Mouse (Mus musculus) gastrocnemius, adult 8-10 months (tissue): Measurements from ENCODE around the gene C77080. TPM values are rescaled to one million over a fixed set of nuclear protein-coding genes. Genes with fewer than 3 reads are reported as not detected.
"Not testable (repeated sequence)": the region's sequence is repeated elsewhere in the genome, so short reads cannot be mapped to it uniquely, and the experiment has no call there.

Experiments used
- DNase-seq, 2 experiments: peaks; one replicate each; pipeline ENCODE4 v3.0.0; 2022; ENCODE audit warnings: low spot score in 2 of 2
- microRNA-seq: library from miRNA; unstranded; fragments of <30 nt; microRNA quantifications from one replicate; pipeline ENCODE4 v1.2.0, GENCODE M21; 2022
- total RNA-seq, 4 experiments: library from RNA; stranded (reverse); gene quantifications; 2 replicates each; pipeline ENCODE4 v1.2.4; 2022

C77080 gene
- total RNA-seq, 4 experiments from 2014 or later = 0.58 to 1.6 (median 0.75) TPM

GRCm38 (mm10) chr4:129219198-129219597, 42.0 kb downstream of the C77080 start:
- DNase-seq = no peak

GRCm38 (mm10) chr4:129218569-129219175, 42.5 kb downstream of the C77080 start:
- DNase-seq = no peak

- DNase-seq = not testable (repeated sequence)
Measured at GRCm38 (mm10) chr4:129212486-129212885, 48.7 kb downstream of the C77080 start.

DNA sequence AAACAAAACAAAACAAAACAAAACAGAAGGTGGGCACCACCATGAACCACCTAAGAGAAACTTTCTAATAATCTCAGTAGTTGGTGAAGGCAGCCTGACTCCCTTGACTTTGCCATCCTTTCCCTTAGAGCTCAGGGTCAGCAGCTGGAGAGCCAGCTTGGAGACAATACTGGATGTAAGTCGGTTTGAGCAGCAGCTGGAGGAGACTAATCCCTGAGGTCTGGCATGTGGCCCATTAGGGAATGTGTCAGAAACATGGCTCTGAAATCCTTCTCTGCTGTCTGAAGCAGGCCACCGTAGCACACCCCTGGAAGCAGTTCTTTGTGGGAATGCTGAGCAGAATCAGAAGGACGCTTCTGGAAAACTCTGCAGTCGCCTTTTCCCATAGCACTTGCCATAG, 49.7 kb downstream of the C77080 start:
- no peak for DNase-seq

DNA sequence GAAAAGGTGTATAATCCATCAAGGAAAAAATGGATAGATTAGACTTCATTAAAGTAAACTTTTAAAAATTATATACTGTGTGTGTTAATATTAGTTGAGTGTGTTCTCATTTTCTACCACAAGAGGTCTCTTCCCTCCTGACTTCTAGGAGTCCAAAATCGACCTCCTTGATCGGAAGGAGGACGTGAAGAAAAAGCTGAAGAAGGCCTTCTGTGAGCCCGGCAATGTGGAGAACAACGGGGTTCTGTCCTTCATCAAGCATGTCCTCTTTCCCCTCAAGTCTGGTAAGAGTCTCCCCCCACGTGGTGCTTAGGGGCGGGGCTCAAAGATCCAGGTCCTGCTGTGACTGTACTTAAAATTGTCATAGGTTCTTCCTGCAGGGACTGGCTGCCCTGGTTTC, 51.7 kb downstream of the C77080 start:
- no peak for DNase-seq

DNA sequence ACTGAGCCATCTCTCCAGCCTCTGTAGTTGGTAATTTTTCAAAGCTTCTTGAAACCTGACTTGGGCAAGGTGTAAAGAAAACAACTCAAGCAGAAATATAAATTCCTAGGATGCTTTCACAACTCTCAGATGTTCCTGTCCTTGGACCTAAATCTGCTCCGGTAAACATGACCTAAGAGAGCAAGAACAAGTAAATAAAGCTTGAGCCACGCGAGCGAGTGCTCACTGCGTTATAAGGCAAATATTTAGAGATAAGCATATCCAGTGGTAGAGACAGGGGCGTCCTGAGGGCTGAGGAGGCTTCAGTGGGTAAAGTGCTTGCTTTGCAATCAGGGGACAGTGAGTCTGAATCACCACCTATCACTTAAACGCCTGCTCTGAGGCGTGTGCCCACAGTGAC, 54.4 kb downstream of the C77080 start:
- DNase-seq = no peak

GRCm38 (mm10) chr4:129204655-129205054, 56.5 kb downstream of the C77080 start:
- no peak for DNase-seq

- DNase-seq = no peak
Measured at GRCm38 (mm10) chr4:129197514-129197913, 63.7 kb downstream of the C77080 start.

- DNase-seq = no peak
Measured at GRCm38 (mm10) chr4:129194280-129194679, 66.9 kb downstream of the C77080 start.

DNA sequence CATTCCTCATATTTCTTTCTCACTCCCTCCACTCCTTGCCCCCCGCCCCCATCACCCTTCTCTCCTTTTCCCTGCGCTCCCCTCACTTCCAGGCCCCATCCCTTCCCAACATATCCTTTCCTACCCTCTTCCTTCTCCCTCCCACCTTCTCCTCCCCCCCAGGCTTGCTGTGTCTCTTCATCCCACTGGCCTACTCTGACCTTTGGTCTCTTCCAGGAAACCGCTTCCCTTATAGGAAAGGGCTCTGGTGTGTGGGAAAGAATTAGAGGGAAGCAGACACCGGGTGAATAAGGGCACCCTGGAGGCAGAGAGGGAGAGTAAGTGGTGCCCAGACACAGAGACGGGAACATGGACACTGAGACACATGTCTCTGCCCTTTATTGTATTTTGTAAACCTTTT, 69.5 kb downstream of the C77080 start:
- DNase-seq = no peak

- DNase-seq = no peak
Measured at GRCm38 (mm10) chr4:129190538-129190937, 70.7 kb downstream of the C77080 start.

GRCm38 (mm10) chr4:129189542-129190519, 71.4 kb downstream of the C77080 start, which contains the start of the genes S100pbp and Yars:
TSS of gene S100pbp (minus strand) at chr4:129189727.
TSS of gene Yars (plus strand) at chr4:129189760.
- peak; percentile 95 to 96 for DNase-seq

DNA sequence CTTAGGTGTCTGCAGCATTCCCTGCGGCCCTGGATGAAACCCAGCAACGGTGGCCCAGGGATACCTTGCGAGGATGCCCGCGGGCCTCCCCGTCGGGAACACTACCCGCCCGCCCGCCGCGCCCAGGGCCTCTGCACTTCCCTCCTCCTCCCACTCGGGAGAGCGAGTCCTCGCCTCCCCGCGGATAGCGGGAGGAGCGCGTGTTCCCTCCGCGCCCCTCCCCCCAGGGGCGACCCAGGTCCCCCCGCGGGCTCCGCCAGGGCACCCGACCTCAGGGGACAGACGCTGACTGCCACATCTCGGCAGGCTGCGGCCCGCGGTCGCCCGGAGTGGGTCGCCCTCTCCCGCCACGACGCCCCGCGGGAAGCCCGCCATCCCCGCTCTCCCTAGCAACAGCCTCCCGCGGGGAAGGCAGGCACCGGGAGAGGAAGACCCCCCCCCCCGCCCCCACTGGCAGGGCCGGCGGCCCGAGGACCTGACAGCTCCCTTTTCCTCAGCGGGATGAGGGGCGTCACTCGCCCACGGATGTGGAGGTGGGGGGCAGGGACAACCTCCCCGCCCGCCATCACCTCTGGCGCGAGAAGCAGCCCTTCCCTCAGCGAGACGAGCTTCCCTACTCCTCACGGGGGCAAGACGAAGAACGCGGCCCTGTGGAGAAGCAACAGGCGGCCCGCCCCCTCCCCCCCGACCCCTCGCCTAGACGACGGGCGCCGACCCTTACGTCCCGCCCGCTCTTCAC, 72.2 kb downstream of the C77080 start:
- DNase-seq = peak; percentile 11 to 41

DNA sequence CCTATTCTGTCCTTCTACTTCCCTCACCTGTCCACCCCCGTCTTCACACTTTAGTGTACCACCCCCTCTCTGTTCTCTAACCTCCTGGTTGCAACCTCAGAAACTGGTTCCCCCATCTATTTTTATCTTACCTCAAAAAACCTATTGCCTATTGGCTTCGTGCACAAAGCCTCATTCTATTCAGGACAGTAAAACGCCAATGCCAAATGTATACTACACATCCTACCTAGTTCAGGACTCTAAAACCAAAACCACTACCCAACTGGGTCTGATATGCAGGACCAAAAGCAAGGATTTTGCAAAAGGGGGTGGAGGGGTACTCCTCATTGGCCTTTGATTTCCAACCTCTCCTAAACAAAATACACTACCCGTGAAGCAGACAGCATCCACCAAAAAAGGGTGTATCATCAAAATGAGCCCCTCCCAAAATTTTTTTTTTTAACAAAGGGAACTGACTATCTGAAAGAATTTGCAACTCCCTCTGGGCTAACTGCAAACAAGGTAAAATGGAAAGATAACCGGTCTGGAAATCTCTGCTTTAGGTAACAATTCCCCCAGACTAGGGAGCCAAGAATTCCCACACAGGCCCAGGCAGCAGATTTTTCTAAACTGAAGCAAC, 73.1 kb downstream of the C77080 start:
- no peak for DNase-seq

GRCm38 (mm10) chr4:129179560-129179959, 81.6 kb downstream of the C77080 start:
- no peak for DNase-seq

GRCm38 (mm10) chr4:129172529-129172928, 88.7 kb downstream of the C77080 start:
- no peak for DNase-seq

Small RNAs within 50 kb of the gene (microRNA-seq; reads per million reads assigned to microRNA genes)
- not detected for gene Gm22994

Other genes starting within 250 kb of the C77080 start
- gene Rnf19b, start 203.1 kb downstream of the C77080 start, total RNA-seq = 10 to 100 TPM; 23.6 to 27.2 (median 25.0) TPM
- not detected for gene Tmem54, start 155.9 kb downstream of the C77080 start, total RNA-seq
- not detected for gene Hpca, start 139.4 kb downstream of the C77080 start, total RNA-seq
- 10 to 100 TPM; 48.3 to 65.7 (median 58.5) TPM for gene Fndc5, start 124.4 kb downstream of the C77080 start, total RNA-seq
- gene S100pbp, start 71.7 kb downstream of the C77080 start, total RNA-seq = 1 to 10 TPM; 3.8 to 4.6 (median 4.4) TPM
- gene Yars, start 71.6 kb downstream of the C77080 start, total RNA-seq = 10 to 100 TPM; 31.2 to 44.4 (median 35.3) TPM
- gene Sync, start 26.2 kb upstream of the C77080 start, total RNA-seq = 10 to 100 TPM; 46.1 to 56.7 (median 48.1) TPM
- gene Rbbp4, start 74.0 kb upstream of the C77080 start, total RNA-seq = 10 to 100 TPM; 35.5 to 40.8 (median 40.0) TPM
- gene Zbtb8os, start 74.3 kb upstream of the C77080 start, total RNA-seq = 10 to 100 TPM; 24.3 to 32.6 (median 26.6) TPM
- gene Zbtb8a, start 116.7 kb upstream of the C77080 start, total RNA-seq = under 1 TPM; 0.48 to 0.79 (median 0.63) TPM
- gene Zbtb8b, start 179.4 kb upstream of the C77080 start, total RNA-seq = not detected
- gene Bsdc1, start 200.2 kb upstream of the C77080 start, total RNA-seq = 10 to 100 TPM; 37.3 to 42.5 (median 41.0) TPM
- not detected for gene Tssk3, start 229.6 kb upstream of the C77080 start, total RNA-seq
- gene Fam229a, start 229.8 kb upstream of the C77080 start, total RNA-seq = not detected